ENCODE assay signal across 18 mouse cellular contexts in genomic region chr5:125609968-125610367, GRCm38 (mm10).
DNase-seq lines count a peak whose midpoint lies in the region; ATAC-seq and TF ChIP-seq lines count a peak whose summit lies in the region.
"Had no signal": no experiment of that assay in that cellular context is flagged by ENCODE, and none has a peak within 500 bp of the region (broad histone marks: within the 10 kb centered on the region; RNA-seq: fewer than 3 reads in every experiment).

No protein-coding gene starts in this region.

- TF ChIP-seq POLR2A in heart, adult 2 months (IDR thresholded peaks at IDR 0.05; ENCODE audit: insufficient read depth, low read depth, low read length), result no peak

- H3K27me3 ChIP-seq in heart, adult 2 months (ENCODE audit: control insufficient read depth, insufficient read depth, low read length), result no peaks in the 10 kb centered on the region
- H3K27me3 ChIP-seq in liver, postnatal 0 days (ENCODE audit: insufficient read depth, low read length), result no peaks in the 10 kb centered on the region
- no peaks in the 10 kb centered on the region for H3K27me3 ChIP-seq in liver, embryonic 11.5 days (replicated peaks; ENCODE audit: control insufficient read depth, insufficient read depth, low read length)
- H3K27me3 ChIP-seq: heart, embryonic 12.5 days; hindbrain, embryonic 15.5 days had no signal

- no peak for TF ChIP-seq EP300 in heart, adult 2 months (IDR thresholded peaks at IDR 0.05; ENCODE audit: insufficient read depth, low read depth, low read length)
- TF ChIP-seq EP300 in liver, postnatal 0 days (IDR thresholded peaks at IDR 0.05; ENCODE audit: low read depth), result no peak

- intact Hi-C loops in heart, adult 2 months (cut with DNase I), result no loop called here

- 0 out of 2 replicates have a peak, but pooled peaks have one; percentile 6 for TF ChIP-seq CTCF in heart, adult 2 months (IDR thresholded peaks at IDR 0.05)
- TF ChIP-seq CTCF in liver, postnatal 0 days (IDR thresholded peaks at IDR 0.05; ENCODE audit: low read depth), result 0 out of 2 replicates have a peak, but pooled peaks have one; percentile 4

- no peaks in the 10 kb centered on the region for H3K36me3 ChIP-seq in heart, adult 2 months (ENCODE audit: control insufficient read depth, insufficient read depth, low read length)
- H3K36me3 ChIP-seq in liver, postnatal 0 days (replicated peaks; ENCODE audit: insufficient read depth, low read length), result no peaks in the 10 kb centered on the region
- no peaks in the 10 kb centered on the region for H3K36me3 ChIP-seq in liver, embryonic 11.5 days (ENCODE audit: control insufficient read depth, insufficient read depth, low read length)
- H3K36me3 ChIP-seq: embryonic facial prominence, embryonic 10.5 days; heart, embryonic 12.5 days; hindbrain, embryonic 10.5 days; hindbrain, embryonic 15.5 days had no signal

- H3K79me2 ChIP-seq in heart, adult 2 months (replicated peaks; ENCODE audit: control insufficient read depth, insufficient read depth, low read length), result no peaks in the 10 kb centered on the region

- no peak overlapping the region for H3K9ac ChIP-seq in heart, adult 2 months (ENCODE audit: low read depth, low read length)
- no peak overlapping the region for H3K9ac ChIP-seq in liver, postnatal 0 days (replicated peaks)
- no peak overlapping the region for H3K9ac ChIP-seq in liver, embryonic 11.5 days (ENCODE audit: low read depth, low read length)
- H3K9ac ChIP-seq: heart, embryonic 12.5 days; hindbrain, embryonic 15.5 days had no signal

- no peak overlapping the region for H3K4me2 ChIP-seq in liver, postnatal 0 days (ENCODE audit: low read depth, low read length)
- no peak overlapping the region for H3K4me2 ChIP-seq in liver, embryonic 11.5 days
- H3K4me2 ChIP-seq: heart, embryonic 12.5 days; hindbrain, embryonic 15.5 days had no signal

- DNase-seq in heart, adult 2 months, result no peak
- no peak for DNase-seq in heart, adult 8-10 months (ENCODE audit: low spot score)
- no peak for DNase-seq in liver, postnatal 0 days
- no peak for DNase-seq in liver, embryonic 11.5 days (ENCODE audit: low spot score)
- DNase-seq in ES-CJ7 (ENCODE audit: low read depth, low spot score), result peak; percentile 19
- DNase-seq in adrenal gland, adult 8-10 months, result no peak
- no peak for DNase-seq in neural tube, embryonic 10.5 days (ENCODE audit: extremely low spot score, low spot score)
- DNase-seq: adrenal gland, adult 2 months; adrenal gland, postnatal 36 days; cerebellum, adult 2 months; cerebellum, postnatal 10 days; heart, adult 18-20 months had no signal

- 0 out of 2 replicates have a peak, but pooled peaks cover 6% of the 10 kb centered on the region for H3K9me3 ChIP-seq in liver, postnatal 0 days (ENCODE audit: low read length)
- H3K9me3 ChIP-seq in liver, embryonic 11.5 days (ENCODE audit: control insufficient read depth, low read length), result peaks cover 5% of the 10 kb centered on the region
- H3K9me3 ChIP-seq: hindbrain, embryonic 15.5 days had no signal

- H3K27ac ChIP-seq in heart, adult 2 months, result no peak overlapping the region
- no peak overlapping the region for H3K27ac ChIP-seq in liver, postnatal 0 days (ENCODE audit: low read depth)
- H3K27ac ChIP-seq in liver, embryonic 11.5 days (ENCODE audit: low read depth, low read length), result no peak overlapping the region
- H3K27ac ChIP-seq: embryonic facial prominence, embryonic 10.5 days; hindbrain, embryonic 10.5 days; hindbrain, embryonic 15.5 days had no signal

- no peak for ATAC-seq in liver, postnatal 0 days
- ATAC-seq in liver, embryonic 11.5 days (replicated peaks; ENCODE audit: low FRiP score), result no peak
- ATAC-seq: forebrain, embryonic 14.5 days; inflammation-experienced regulatory T-cells, adult 6 months had no signal

- H3K4me1 ChIP-seq in heart, adult 2 months (ENCODE audit: control insufficient read depth, insufficient read depth, low read length), result no peaks in the 10 kb centered on the region
- H3K4me1 ChIP-seq in liver, postnatal 0 days (ENCODE audit: insufficient read depth), result no peaks in the 10 kb centered on the region
- H3K4me1 ChIP-seq in liver, embryonic 11.5 days (replicated peaks; ENCODE audit: control insufficient read depth, insufficient read depth, low read length), result no peaks in the 10 kb centered on the region
- H3K4me1 ChIP-seq: embryonic facial prominence, embryonic 10.5 days; heart, embryonic 12.5 days; hindbrain, embryonic 10.5 days had no signal

- H3K4me3 ChIP-seq in heart, adult 2 months, result no peak overlapping the region
- no peak overlapping the region for H3K4me3 ChIP-seq in liver, postnatal 0 days (ENCODE audit: low read depth, low read length)
- no peak overlapping the region for H3K4me3 ChIP-seq in liver, embryonic 11.5 days (ENCODE audit: low read depth, low read length)
- H3K4me3 ChIP-seq: embryonic facial prominence, embryonic 10.5 days; heart, embryonic 12.5 days; hindbrain, embryonic 10.5 days; hindbrain, embryonic 15.5 days had no signal

- WGBS in heart, adult 2 months, result 44% methylated on average over 1 of the region's 1 CpGs
- WGBS in liver, postnatal 0 days (ENCODE audit: insufficient replicate concordance), result 40% methylated on average over 1 of the region's 1 CpGs
- 46% methylated on average over 1 of the region's 1 CpGs for WGBS in liver, embryonic 11.5 days
